ENCODE assay signal across 8 mouse cellular contexts in the genomic region with DNA sequence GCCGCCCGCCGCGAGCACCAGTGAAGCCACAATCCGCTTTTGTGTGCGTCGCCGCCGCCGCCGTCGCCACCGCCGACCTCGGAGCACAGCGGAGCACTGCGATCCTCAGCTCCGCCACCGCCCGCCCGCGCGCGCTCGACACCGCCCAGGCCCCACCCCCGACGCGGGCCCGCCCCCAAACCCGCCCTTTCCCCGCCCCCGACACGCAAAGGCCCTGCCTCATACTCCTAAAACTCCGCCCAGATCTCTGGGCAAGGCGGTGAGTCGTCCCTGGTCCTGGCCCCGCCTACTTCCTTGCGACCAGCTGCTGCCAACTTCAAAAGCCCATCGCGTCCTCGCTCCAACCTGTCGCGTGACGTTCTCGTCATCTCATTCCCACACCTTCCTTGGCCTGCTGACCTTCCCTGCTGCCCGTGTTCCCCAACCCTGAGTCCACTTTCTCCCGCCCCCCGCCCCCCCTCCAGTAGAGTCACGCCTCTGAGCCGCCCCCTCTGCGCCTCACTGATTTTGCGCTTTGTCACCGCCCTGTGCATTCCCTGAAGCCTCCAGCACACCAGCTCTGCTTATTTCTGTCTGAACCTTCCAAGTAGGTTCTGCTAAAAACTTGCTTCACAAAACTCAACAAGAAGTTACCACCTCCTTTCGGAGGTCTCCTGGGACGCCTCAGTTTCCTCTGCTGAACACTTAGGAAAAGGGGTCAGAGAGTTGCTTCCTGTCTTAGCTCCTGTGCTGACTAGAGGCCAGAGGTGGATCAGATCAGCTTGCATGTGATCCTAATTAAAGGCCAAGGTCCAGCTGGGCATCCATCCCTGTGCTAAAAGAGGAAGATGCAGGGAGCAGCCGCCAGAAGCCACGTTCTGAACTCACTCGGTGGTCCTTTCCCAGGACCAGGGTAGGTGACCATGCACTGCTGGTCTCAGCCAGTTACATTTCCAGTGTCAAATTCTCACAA. TPM values are rescaled to one million over a fixed set of nuclear protein-coding genes. Genes with fewer than 3 reads are reported as not detected.
A peak's percentile ranks its signal among the peaks of the same experiment; 100 is the strongest.
DNase-seq lines count a peak whose midpoint lies in the region; ATAC-seq and TF ChIP-seq lines count a peak whose summit lies in the region.

A gene (minus strand): TSS at position 678 of the 952 bp plus-strand sequence.

- WGBS in hindbrain, embryonic 13.5 days: 2% methylated on average over 33 of the region's 59 CpGs

- in situ Hi-C loops in Patski (cut with MboI; ENCODE audit: low pct_unique_long_range_greater_than_20kb): no loop called here

- peak; percentile 78 for ATAC-seq in Patski
- ATAC-seq in hindbrain, embryonic 13.5 days (ENCODE audit: low FRiP score): peak; percentile 89

- H3K27me3 ChIP-seq in Patski: no peaks in the 10 kb centered on the region
- 0 out of 2 replicates have a peak, but pooled peaks cover 6% of the 10 kb centered on the region for H3K27me3 ChIP-seq in hindbrain, embryonic 13.5 days

- peaks cover 48% of the 10 kb centered on the region for H3K4me1 ChIP-seq in hindbrain, embryonic 13.5 days (replicated peaks)

- DNase-seq in Patski (ENCODE audit: low read depth, low spot score): no peak
- peak; percentile 93 to 96 for DNase-seq in cerebellum, postnatal 10 days
- peak; percentile 80 to 86 for DNase-seq in frontal cortex, postnatal 14 days (ENCODE audit: low spot score in 2 of 2)
- peak; percentile 86 for DNase-seq in left cerebral cortex, adult 11 months (ENCODE audit: low spot score)
- peak; percentile 93 to 95 for DNase-seq in lung, postnatal 4 days
- peak; percentile 88 for DNase-seq in retina, postnatal 7 days (ENCODE audit: low read depth, low spot score)
- DNase-seq in urinary bladder, adult 2 months (ENCODE audit: low spot score): peak; percentile 76

- H3K4me2 ChIP-seq in hindbrain, embryonic 13.5 days: peak within 1 kb of the TSS; percentile 82

- H3K9me3 ChIP-seq in hindbrain, embryonic 13.5 days: no peaks in the 10 kb centered on the region

- H3K36me3 ChIP-seq in hindbrain, embryonic 13.5 days: no peaks in the 10 kb centered on the region

- POLR2A ChIA-PET in Patski (lab: Charles Lee): interaction anchor here (0.7 to 1.3 kb wide), 4 partner anchors 10 to 65 kb away, joined by 3 read pairs; a partner anchor contains a TSS

- peak within 1 kb of the TSS; percentile 86 for H3K4me3 ChIP-seq in hindbrain, embryonic 13.5 days

- H3K9ac ChIP-seq in hindbrain, embryonic 13.5 days: peak within 1 kb of the TSS; percentile 93

- no peak for TF ChIP-seq CTCF in Patski (IDR thresholded peaks at IDR 0.05)

- peak within 1 kb of the TSS; percentile 82 for H3K27ac ChIP-seq in hindbrain, embryonic 13.5 days

- CTCF ChIA-PET in Patski (lab: Charles Lee): interaction anchor here (0.7 to 1.5 kb wide), 4 partner anchors 62 to 185 kb away, joined by 3 read pairs; no protein-coding TSS in a partner anchor

RNA-seq across cellular contexts. Expression of the gene that starts here (rescaled TPM):
- polyA plus RNA-seq in Patski (2021): 85.7 TPM
- polyA plus RNA-seq in hindbrain, embryonic 13.5 days (2015; fragmentation: Nextera tagmentation; extraction: Ambion mirVana): 17.7 and 18.4 TPM in 2 replicates
- polyA plus RNA-seq in urinary bladder, adult 2 months (2012; rRNA removed): 21.5 and 28.5 TPM in 2 replicates
